In the genomic region with DNA sequence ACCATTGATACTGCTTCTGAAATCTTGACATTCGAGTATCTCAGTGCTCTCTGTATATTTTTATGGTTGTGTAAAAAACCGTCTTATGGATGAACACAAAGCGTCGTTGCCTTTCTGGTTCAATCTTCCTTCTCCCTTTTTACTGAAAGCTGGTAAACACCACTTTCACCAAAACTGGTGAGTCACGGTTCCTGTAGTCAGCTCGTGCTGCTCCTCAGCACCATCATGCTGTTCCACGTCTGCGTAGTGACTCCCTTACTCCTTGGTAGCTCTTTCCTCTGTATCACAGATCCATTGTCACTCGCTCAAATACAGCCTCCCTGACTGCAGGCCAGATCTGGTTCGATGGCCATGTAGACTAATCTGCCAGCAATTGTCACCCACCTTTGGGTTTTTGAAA, we compare ENCODE assay signal across 23 mouse cellular contexts.
DNase-seq lines count a peak whose midpoint lies in the region; ATAC-seq lines count a peak whose summit lies in the region.
"Had no signal": no experiment of that assay in that cellular context is flagged by ENCODE, and none has a peak within 500 bp of the region (broad histone marks: within the 10 kb centered on the region; RNA-seq: fewer than 3 reads in every experiment).

No protein-coding gene starts in this region.

- H3K4me1 ChIP-seq in heart, embryonic 10.5 days = peaks cover 42% of the 10 kb centered on the region
- peaks cover 48% of the 10 kb centered on the region for H3K4me1 ChIP-seq in megakaryocyte, embryonic 14.5 days

- peak overlapping the region; percentile 30; the same call in 1 of the 2 replicates for H3K27ac ChIP-seq in heart, embryonic 10.5 days
- H3K27ac ChIP-seq: hindbrain, postnatal 0 days; intestine, embryonic 15.5 days; limb, embryonic 13.5 days; liver, embryonic 12.5 days; midbrain, embryonic 12.5 days had no signal

- H3K4me3 ChIP-seq in heart, embryonic 10.5 days = no peak overlapping the region
- peak overlapping the region; percentile 70 for H3K4me3 ChIP-seq in megakaryocyte, embryonic 14.5 days (replicated peaks)
- H3K4me3 ChIP-seq: heart, embryonic 12.5 days; intestine, embryonic 15.5 days; limb, embryonic 13.5 days; liver, embryonic 12.5 days; midbrain, embryonic 12.5 days had no signal

- no peaks in the 10 kb centered on the region for H3K9me3 ChIP-seq in heart, embryonic 10.5 days
- peaks cover under 1% of the 10 kb centered on the region for H3K9me3 ChIP-seq in megakaryocyte, embryonic 14.5 days
- H3K9me3 ChIP-seq: heart, embryonic 12.5 days; intestine, embryonic 15.5 days; limb, embryonic 13.5 days; liver, embryonic 12.5 days; midbrain, embryonic 12.5 days had no signal

- 72% methylated on average over 10 of the region's 10 CpGs for WGBS in heart, embryonic 10.5 days

- intact Hi-C loops in heart, postnatal 25 days (cut with DNase I) = no loop called here
- intact Hi-C loops in left cerebral cortex, postnatal 25 days (cut with DNase I) = no loop called here

- H3K27me3 ChIP-seq in heart, embryonic 10.5 days (ENCODE audit: insufficient read depth, poor library complexity, severe bottlenecking) = no peaks in the 10 kb centered on the region
- peaks cover 9% of the 10 kb centered on the region for H3K27me3 ChIP-seq in megakaryocyte, embryonic 14.5 days (replicated peaks)
- H3K27me3 ChIP-seq: heart, embryonic 12.5 days; intestine, embryonic 15.5 days; limb, embryonic 13.5 days; liver, embryonic 12.5 days; midbrain, embryonic 12.5 days; Patski had no signal

- no peak for ATAC-seq in megakaryocyte, adult 5-6 weeks (ENCODE audit: poor library complexity, severe bottlenecking)
- 0 out of 2 replicates have a peak, but pooled peaks have one; percentile 24 for ATAC-seq in granulocyte monocyte progenitor cell, adult 5-6 weeks (replicated peaks; ENCODE audit: poor library complexity, severe bottlenecking)
- ATAC-seq in megakaryocyte progenitor cell, adult 5-6 weeks (replicated peaks; ENCODE audit: poor library complexity) = peak; percentile 40; the same call in 1 of the 2 replicates
- ATAC-seq: forebrain, embryonic 14.5 days; hindbrain, postnatal 0 days; intestine, embryonic 15.5 days; liver, embryonic 12.5 days; liver, postnatal 0 days; Patski had no signal

- DNase-seq in heart, embryonic 10.5 days (ENCODE audit: low spot score) = no peak
- DNase-seq in heart, postnatal 25 days (ENCODE audit: low spot score) = no peak
- no peak for DNase-seq in lung, postnatal 14 days
- DNase-seq in left cerebral cortex, postnatal 25 days (ENCODE audit: low spot score in 2 of 2) = no peak
- DNase-seq: cerebellum, adult 18-20 months; cerebellum, postnatal 14 days; gastrocnemius, postnatal 25 days; kidney, adult 8-10 months; liver, postnatal 0 days; lung, postnatal 4 days; right cerebral cortex, postnatal 14 days had no signal

- no peaks in the 10 kb centered on the region for H3K36me3 ChIP-seq in heart, embryonic 10.5 days
- no peaks in the 10 kb centered on the region for H3K36me3 ChIP-seq in megakaryocyte, embryonic 14.5 days (replicated peaks; ENCODE audit: low read length)
- H3K36me3 ChIP-seq: heart, embryonic 12.5 days; intestine, embryonic 15.5 days; limb, embryonic 13.5 days; liver, embryonic 12.5 days; midbrain, embryonic 12.5 days had no signal
